Mouse (Mus musculus) adrenal gland, adult 8-10 months (tissue): ENCODE measurements at regions not wholly inside any gene's neighbourhood (a gene's known extent, or its start where the extent isn't known, plus 50 kb on each side); places are given as distances from the start of the nearest gene placed in this dataset.
"Not testable (repeated sequence)": the region's sequence is repeated elsewhere in the genome, so short reads cannot be mapped to it uniquely, and the experiment has no call there.

ENCODE experiments used
- DNase-seq: peaks from one replicate; pipeline ENCODE4 v3.0.0; 2022

DNA sequence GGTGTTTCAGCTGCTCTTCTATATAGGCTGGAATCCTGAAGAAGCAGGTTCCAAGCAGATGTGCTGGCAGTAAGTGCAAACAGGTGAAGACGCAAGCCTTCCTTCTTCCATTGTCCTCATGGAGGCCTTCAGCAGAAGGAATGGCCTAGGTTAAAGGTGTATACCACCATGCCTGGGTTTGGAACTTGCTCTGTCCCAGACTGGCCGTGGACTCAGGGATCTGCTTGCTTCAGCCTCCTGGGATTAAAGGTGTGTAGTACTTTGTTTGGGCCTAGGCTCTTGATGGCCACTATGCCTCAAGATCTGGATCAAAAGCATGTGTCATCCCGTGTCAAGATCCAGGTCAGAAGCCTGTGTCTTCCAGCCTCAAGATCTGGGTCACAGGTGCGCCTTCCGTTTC lies 257.0 kb upstream of the Nr5a2 start:
- DNase-seq: no peak

- DNase-seq: not testable (repeated sequence)
These were observed 254.1 kb upstream of the Nr5a2 start for GRCm38 (mm10) chr1:137214328-137214727.

DNA sequence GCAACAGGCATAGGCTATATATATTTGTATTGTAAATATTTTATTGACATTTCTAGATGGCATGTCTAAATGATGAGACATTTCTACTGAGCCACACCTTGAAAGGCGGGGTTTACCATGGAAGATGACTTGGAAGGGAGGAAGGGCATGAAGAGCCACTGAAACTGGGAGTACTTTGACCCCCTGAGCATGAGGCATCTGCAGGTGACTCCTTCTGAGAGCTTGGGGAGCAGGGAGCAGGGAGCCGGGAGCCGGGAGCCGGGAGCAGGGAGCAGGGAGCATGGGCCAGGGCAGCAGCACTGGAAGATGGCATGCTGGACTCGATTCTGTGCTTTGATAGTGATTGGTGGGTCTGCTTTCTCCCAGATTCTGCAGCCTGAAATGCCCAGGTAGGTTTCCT lies 253.5 kb upstream of the Nr5a2 start:
- no peak for DNase-seq

DNA sequence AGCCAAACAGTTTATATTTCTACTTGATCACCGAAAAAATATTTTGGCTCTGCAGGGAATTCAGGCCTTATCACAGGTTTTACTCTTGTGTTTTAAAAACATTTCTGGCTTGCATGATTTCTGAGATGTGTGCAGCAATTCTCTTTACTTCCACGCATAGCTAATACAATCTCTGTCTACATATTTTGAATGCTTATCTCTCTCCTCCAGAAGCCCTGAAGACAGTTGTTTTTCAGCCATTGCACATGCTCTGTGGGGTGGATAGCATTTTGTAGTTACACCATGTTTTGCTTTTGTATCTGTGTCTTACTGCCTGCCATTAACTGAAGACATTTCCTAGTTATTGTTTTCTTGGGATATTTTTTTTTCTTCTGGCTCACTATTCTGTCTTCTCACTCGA lies 252.6 kb upstream of the Nr5a2 start:
- no peak for DNase-seq

- no peak for DNase-seq
These were observed 244.1 kb upstream of the Nr5a2 start for GRCm38 (mm10) chr1:137204371-137204770.

DNA sequence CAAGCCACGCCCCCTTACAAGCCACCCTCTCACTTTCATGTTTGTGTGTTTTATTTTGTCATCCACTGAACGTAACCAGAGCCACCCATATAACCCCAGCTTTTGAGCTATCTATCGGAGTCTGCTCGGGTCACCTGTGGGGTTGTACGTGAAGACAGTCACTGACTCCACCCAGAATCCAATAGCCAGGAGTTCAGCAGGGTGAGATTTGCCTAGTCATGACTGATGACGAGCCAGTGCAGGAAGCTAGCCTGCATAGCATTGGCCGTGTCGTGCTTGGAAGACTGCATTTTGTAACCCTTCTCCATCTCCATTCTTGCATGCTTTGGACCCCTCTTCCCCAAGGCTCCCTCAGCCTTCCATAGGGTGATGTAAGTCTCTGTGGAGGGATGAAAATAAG lies 243.3 kb upstream of the Nr5a2 start:
- DNase-seq: no peak

- no peak for DNase-seq
These were observed 240.7 kb upstream of the Nr5a2 start for GRCm38 (mm10) chr1:137200931-137201330.

DNA sequence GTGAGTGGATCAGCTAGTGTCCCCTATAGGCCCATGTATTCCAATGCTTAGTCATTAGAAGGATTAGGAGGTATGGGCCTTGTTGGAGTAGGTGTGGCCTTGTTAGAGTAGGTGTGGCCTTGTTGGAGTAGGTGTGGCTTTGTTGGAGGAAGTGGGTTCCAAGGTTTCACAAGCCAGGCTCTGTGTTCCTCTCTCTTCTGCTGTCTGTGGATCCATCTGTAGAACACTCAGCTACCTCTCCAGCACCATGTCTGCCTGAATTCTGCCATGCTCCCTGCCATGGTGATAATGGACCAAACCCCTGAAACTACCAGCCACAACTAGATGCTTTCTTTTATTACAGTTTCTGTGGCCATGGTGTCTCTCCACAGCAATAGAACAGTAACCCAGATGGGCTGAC lies 235.7 kb upstream of the Nr5a2 start:
- no peak for DNase-seq

DNA sequence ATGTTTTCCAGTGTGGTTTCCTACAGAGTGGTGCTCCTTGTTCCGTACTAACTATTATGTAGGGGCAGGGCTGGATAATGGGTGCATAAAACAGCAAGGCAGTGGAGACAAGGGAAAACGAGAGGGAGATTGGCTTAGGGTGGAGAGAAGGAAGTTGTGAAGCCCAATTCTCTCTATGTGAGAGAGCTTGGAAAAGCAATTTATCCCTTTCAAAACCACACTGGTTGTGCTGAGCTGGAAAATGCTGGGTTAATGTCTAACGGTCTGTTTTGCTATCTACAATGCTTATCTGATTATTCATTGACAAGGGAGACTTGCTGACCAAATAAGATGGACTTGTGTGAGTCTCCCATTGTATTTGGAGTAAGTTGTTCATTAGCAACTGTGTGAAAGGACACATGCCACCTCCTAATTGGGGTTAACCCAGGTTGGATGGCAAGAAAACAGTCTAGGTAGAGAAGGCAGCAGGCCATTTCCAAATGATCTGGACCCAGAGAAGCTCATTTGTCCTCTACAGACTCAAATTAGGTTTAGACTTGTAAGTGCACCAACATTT lies 234.9 kb upstream of the Nr5a2 start:
- no peak for DNase-seq

DNA sequence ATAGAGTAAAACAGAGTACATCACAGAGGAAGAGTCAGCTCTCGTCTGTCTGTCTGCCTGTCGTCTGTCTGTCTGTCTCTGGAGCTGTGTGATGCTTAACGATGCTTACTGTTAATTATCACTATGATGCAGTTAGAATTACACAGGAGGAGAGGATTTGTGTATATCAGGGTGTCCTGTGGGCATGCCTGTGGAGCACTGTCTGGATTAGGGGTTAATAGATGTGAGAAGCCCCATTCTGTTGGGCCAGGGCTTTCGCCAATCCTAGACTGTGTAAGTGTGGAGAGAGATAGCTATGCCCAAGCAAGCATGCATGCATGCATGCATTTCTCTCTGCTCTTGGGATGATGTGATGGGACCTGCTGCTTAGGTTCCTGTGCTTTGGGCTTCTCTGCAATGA lies 218.0 kb upstream of the Nr5a2 start:
- DNase-seq: no peak

GRCm38 (mm10) chr1:137176696-137177095 lies 216.4 kb upstream of the Nr5a2 start:
- DNase-seq: no peak

GRCm38 (mm10) chr1:137174081-137174480 lies 213.8 kb upstream of the Nr5a2 start:
- no peak for DNase-seq

DNA sequence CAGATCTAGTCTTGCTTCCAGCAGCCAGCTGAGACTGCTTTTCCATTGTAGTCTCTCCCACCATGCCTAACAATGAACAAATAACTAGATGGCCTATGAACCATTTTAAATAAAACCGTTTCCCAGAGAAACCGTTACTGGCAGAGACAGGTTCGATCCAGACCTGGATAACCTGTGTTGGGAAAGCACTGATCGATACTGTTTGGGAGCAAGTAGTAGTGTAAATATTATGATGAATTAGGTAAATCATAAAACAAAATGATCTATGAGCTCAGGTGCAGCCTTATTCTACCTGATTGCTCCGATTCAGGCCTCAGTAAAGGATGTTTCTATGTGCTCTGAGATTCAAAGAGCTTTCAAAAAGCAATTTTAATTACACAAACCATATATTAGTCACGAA lies 211.9 kb upstream of the Nr5a2 start:
- no peak for DNase-seq

- no peak for DNase-seq
These were observed 211.2 kb upstream of the Nr5a2 start for GRCm38 (mm10) chr1:137171451-137171850.

DNA sequence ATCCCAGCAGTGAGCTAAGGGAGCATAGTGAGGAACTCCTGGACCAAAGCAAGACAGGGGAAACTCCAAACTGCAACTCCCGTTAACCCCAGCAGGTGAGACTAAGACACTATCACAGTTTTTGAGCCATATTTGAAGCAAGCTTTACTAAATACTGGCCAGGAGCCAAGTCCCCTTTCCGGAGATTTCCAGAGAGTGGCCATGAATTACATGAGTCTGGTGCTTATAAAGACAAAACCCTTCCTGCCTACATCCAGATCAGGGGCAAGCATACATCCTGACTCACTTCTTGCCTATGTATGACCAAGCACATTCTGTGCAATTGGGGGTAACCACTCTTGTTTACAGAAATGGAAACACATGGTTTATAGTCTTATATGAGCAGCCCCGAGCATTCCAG lies 187.6 kb upstream of the Nr5a2 start:
- DNase-seq: no peak

DNA sequence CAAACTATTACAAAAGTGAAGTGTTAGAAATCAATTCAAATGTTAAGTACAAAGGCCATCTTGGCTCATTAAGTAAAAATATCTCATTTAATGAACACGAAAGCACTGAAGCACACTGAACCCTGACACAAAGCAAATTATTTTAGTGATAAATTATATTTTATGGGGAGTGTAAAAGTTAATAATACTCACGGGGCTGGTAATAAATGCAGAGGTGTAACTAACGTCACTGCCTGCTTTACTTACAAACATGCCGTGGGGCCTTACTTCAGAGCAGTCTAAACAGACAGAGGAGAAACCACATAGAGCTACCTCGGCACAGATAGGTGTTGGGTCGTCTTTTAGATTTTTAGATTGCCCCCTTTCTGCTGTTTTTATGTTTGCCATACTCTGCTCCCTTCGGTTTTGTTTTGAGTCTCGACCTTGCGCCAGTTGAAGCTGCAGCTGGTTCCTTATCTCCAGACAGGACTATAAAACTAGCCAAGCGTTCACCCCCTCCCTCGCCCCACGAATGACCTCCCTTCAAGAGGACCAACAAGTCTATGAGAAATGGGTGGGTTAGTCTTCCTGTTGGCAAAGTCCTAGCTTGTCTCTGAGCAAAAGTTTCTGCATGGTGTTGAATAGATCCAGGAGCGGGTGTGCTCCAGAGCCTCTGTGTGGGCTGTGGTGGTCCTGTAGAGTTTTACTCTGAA lies 181.8 kb upstream of the Nr5a2 start:
- DNase-seq: no peak

- DNase-seq: no peak
These were observed 181.1 kb upstream of the Nr5a2 start for GRCm38 (mm10) chr1:137141372-137141771.

DNA sequence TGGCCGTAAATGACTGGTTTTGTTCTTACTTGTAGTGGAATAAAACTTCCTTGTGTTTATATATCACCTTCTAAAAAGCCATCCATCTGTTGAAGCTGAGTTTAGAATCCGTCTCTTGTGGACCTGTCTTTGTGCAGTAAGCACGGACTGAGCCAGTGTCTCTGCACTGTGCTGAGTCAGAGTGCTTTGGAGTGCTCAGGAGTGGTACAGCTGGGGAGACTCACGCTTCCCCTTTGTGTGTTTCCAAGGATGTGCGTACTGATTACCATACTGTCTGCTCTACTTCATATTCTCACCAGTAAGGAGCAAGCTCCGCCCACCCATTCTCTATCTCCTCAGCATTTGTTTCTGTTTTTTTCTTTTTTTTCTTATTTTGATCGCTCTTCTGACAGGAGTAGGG lies 175.9 kb upstream of the Nr5a2 start:
- no peak for DNase-seq

- DNase-seq: no peak
These were observed 173.5 kb upstream of the Nr5a2 start for GRCm38 (mm10) chr1:137133734-137134133.

GRCm38 (mm10) chr1:137130264-137130663 lies 170.0 kb upstream of the Nr5a2 start:
- no peak for DNase-seq

DNA sequence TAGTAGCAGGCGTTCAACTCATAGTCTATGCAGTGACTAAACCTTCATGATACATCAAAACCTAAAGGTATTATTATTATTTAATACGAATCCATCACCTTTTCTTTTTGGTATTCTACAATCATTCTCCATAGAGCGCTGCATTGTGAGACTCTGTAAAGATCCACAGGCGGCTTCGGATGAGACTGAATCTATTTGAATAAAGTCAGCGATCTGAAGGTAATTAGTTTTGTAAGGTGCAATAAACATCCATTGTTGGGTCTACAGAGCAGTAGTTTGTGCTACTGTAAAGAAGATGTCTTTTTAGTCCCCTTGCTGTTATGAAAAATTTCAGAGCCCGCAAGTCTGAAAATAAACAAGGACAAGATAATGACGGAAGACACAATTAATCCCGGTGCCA lies 168.9 kb upstream of the Nr5a2 start:
- no peak for DNase-seq

GRCm38 (mm10) chr1:137117866-137118265 lies 157.6 kb upstream of the Nr5a2 start:
- DNase-seq: no peak

DNA sequence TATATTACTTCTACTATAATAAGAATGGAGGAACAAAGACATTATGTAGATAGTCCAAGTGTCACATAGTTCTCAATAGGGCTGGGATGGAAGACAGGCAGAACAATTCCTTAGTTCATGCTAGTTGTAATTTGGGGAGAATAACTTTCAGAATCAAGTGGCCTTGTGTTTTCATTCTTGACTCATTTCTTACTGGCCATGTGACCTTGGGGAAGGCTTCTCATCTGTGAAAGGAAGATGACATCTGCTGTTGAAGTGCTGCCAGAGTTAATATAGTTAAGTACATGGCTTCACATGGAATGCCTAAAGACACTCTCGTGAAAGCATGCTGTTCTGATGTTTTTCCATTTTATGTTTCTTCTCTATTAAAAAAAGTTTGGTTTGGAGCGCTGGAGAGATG lies 146.2 kb upstream of the Nr5a2 start:
- no peak for DNase-seq

GRCm38 (mm10) chr1:137091762-137092161 lies 131.5 kb upstream of the Nr5a2 start:
- no peak for DNase-seq

DNA sequence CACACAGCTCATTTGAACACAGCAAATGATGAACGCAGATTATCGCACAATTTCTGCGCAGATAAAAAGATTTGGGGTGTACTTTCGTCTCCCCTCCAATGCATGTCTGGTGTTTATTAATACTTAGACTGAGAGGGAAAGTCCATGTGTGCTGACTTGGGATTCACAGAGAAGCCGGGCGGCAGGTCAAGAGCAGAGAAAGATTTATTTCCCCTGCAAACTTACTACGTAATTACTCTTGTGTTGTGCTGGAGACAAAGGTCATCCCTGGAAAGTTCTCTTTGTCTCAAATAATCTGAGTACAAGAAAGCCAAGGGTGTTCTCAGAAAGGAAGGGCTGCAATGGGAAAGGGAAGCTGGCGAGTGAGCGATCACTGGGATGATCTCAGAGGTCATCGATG lies 127.9 kb upstream of the Nr5a2 start:
- DNase-seq: peak; percentile 17
